Mouse (Mus musculus) T-cell, adult 2 months (primary cell): ENCODE data around the gene Gm10721.
A peak's percentile ranks its signal among the peaks of the same experiment; 100 is the strongest.
"Not testable (repeated sequence)": the region's sequence is repeated elsewhere in the genome, so short reads cannot be mapped to it uniquely, and the experiment has no call there.

ENCODE experiments used
- DNase-seq: peaks from one replicate; pipeline ENCODE4 v3.0.0; 2022; ENCODE audit warnings: low spot score

Gm10721 gene

GRCm38 (mm10) chr9:3012733-3013279, at the start of gene Gm10721:
Gm10721 (plus strand) TSS chr9:3013140.
- not testable (repeated sequence) for DNase-seq

DNA sequence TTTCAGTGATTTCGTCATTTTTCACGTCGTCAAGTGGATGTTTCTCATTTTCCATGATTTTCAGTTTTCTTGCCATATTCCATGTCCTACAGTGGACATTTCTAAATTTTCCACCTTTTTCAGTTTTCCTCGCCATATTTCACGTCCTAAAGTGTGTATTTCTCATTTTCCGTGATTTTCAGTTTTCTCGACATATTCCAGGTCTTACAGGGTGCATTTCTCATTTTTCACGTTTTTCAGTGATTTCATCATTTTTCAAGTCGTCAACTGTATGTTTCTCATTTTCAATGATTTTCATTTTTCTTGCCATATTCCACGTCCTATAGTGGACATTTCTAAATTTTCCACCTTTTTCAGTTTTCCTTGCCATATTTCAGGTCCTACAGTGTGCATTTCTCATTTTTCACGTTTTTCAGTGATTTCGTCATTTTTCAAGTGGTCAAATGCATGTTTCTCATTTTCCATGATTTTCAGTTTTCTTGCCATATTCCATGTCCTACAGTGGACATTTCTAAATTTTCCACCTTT, 12.4 kb upstream of the Gm10721 start, which contains the start of gene Gm10722:
Gene Gm10722, plus strand, starts transcription at position 478 of the 528 bp plus-strand sequence.
- DNase-seq: peak; percentile 39

DNA sequence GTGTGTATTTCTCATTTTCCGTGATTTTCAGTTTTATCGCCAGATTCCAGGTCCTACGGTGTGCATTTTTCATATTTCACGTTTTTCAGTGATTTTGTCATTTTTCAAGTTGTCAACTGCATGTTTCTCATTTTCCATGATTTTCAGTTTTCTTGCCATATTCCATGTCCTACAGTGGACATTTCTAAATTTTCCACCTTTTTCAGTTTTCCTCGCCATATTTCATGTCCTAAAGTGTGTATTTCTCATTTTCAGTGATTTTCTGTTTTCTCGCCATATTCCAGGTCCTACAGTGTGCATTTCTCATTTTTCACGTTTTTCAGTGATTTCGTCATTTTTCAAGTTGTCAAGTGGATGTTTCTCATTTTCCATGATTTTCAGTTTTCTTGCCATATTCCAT, 11.9 kb upstream of the Gm10721 start:
- peak; percentile 37 for DNase-seq

DNA sequence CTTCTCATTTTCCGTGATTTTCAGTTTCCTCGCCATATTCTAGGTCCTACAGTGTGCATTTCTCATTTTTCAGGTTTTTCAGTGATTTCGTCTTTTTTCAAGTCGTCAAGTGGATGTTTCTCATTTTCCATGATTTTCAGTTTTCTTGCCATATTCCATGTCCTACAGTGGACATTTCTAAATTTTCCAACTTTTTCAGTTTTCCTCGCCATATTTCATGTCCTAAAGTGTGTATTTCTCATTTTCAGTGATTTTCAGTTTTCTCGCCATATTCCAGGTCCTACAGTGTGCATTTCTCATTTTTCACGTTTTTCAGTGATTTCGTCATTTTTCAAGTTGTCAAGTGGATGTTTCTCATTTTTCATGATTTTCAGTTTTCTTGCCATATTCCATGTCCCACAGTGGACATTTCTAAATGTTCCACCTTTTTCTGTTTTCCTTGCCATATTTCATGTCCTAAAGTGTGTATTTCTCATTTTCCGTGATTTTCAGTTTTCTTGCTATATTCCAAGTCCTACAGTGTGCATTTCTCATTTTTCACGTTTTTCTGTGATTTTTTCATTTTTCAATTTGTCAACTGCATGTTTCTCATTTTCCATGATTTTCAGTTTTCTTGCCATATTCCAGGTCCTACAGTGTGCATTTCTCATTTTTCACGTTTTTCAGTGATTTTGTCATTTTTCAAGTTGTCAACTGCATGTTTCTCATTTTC, 10.8 kb upstream of the Gm10721 start:
- peak; percentile 96 for DNase-seq

DNA sequence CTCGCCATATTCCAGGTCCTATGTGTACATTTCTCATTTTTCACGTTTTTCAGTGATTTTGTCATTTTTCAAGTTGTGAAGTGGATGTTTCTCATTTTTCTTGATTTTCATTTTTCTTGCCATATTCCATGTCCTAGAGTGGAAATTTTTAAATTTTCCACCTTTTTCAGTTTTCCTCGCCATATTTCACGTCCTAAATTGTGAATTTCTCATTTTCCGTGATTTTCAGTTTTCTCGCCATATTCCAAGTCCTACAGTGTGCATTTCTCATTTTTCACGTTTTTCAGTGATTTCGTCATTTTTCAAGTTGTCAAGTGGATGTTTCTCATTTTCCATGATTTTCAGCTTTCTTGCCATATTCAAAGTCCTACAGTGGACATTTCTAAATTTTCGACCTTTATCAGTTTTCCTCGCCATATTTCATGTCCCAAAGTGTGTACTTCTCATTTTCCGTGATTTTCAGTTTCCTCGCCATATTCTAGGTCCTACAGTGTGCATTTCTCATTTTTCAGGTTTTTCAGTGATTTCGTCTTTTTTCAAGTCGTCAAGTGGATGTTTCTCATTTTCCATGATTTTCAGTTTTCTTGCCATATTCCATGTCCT, 10.0 kb upstream of the Gm10721 start, which contains the start of gene Gm11168:
Gene Gm11168, plus strand, starts transcription at position 553 of the 603 bp plus-strand sequence.
- not testable (repeated sequence) for DNase-seq

DNA sequence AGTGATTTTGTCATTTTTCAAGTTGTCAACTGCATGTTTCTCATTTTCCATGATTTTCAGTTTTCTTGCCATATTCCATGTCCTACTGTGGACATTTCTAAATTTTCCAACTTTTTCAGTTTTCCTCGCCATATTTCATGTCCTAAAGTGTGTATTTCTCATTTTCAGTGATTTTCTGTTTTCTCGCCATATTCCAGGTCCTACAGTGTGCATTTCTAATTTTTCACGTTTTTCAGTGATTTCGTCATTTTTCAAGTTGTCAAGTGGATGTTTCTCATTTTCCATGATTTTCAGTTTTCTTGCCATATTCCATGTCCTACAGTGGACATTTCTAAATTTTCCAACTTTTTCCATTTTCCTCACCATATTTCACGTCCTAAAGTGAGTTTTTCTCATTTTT, 6.8 kb upstream of the Gm10721 start:
- not testable (repeated sequence) for DNase-seq

- peak; percentile 94 for DNase-seq
These were observed 6.3 kb upstream of the Gm10721 start for GRCm38 (mm10) chr9:3006636-3007035.

DNA sequence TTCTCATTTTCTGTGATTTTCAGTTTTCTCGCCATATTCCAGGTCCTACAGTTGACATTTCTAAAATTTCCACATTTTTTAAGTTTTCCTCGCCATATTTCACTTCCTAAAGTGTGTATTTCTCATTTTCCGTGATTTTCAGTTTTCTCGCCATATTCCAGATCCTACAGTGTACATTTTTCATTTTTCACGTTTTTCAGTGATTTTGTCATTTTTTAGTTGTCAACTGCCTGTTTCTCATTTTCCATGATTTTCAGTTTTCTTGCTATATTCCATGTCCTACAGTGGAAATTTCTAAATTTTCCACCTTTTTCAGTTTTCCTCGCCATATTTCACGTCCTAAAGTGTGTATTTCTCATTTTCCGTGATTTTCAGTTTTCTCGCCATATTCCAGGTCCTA, 5.7 kb upstream of the Gm10721 start:
- not testable (repeated sequence) for DNase-seq

GRCm38 (mm10) chr9:3009331-3009730, 3.6 kb upstream of the Gm10721 start:
- DNase-seq: not testable (repeated sequence)

DNA sequence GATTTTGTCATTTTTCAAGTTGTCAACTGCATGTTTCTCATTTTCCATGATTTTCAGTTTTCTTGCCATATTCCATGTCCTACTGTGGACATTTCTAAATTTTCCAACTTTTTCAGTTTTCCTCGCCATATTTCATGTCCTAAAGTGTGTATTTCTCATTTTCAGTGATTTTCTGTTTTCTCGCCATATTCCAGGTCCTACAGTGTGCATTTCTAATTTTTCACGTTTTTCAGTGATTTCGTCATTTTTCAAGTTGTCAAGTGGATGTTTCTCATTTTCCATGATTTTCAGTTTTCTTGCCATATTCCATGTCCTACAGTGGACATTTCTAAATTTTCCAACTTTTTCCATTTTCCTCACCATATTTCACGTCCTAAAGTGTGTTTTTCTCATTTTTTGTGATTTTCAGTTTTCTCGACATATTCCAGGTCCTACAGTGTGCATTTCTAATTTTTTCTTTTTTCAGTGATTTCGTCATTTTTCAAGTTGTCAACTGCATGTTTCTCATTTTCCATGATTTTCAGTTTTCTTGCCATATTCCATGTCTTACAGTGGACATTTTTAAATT, 802 bp upstream of the Gm10721 start:
- DNase-seq: not testable (repeated sequence)

DNA sequence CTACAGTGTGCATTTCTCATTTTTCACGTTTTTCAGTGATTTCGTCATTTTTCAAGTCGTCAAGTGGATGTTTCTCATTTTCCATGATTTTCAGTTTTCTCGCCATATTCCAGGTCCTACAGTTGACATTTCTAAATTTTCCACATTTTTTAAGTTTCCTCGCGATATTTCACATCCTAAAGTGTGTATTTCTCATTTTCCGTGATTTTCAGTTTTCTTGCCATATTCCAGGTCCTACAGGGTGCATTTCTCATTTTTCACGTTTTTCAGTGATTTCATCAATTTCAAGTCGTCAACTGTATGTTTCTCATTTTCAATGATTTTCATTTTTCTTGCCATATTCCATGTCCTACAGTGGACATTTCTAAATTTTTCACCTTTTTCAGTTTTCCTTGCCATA, 2.4 kb downstream of the Gm10721 start, which contains the start of gene Gm10720:
Gene Gm10720, plus strand, starts transcription at position 301 of the 400 bp plus-strand sequence.
- not testable (repeated sequence) for DNase-seq

DNA sequence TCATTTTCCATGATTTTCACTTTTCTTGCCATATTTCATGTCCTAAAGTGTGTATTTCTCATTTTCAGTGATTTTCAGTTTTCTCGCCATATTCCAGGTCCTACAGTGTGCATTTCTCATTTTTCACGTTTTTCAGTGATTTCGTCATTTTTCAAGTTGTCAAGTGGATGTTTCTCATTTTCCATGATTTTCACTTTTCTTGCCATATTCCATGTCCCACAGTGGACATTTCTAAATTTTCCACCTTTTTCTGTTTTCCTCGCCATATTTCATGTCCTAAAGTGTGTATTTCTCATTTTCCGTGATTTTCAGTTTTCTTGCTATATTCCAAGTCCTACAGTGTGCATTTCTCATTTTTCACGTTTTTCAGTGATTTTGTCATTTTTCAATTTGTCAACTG, 3.0 kb downstream of the Gm10721 start:
- DNase-seq: peak; percentile 1

- not testable (repeated sequence) for DNase-seq
These were observed 4.2 kb downstream of the Gm10721 start, which contains the start of gene Gm10719 for GRCm38 (mm10) chr9:3017108-3017507. Gm10719 (plus strand) TSS chr9:3017408.

DNA sequence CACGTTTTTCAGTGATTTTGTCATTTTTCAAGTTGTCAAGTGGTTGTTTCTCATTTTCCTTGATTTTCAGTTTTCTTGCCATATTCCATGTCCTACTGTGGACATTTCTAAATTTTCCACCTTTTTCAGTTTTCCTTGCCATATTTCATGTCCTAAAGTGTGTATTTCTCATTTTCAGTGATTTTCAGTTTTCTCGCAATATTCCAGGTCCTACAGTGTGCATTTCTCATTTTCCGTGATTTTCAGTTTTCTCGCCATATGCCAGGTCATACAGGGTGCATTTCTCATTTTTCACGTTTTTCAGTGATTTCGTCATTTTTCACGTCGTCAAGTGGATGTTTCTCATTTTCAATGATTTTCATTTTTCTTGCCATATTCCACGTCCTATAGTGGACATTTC, 6.0 kb downstream of the Gm10721 start:
- peak; percentile 74 for DNase-seq

DNA sequence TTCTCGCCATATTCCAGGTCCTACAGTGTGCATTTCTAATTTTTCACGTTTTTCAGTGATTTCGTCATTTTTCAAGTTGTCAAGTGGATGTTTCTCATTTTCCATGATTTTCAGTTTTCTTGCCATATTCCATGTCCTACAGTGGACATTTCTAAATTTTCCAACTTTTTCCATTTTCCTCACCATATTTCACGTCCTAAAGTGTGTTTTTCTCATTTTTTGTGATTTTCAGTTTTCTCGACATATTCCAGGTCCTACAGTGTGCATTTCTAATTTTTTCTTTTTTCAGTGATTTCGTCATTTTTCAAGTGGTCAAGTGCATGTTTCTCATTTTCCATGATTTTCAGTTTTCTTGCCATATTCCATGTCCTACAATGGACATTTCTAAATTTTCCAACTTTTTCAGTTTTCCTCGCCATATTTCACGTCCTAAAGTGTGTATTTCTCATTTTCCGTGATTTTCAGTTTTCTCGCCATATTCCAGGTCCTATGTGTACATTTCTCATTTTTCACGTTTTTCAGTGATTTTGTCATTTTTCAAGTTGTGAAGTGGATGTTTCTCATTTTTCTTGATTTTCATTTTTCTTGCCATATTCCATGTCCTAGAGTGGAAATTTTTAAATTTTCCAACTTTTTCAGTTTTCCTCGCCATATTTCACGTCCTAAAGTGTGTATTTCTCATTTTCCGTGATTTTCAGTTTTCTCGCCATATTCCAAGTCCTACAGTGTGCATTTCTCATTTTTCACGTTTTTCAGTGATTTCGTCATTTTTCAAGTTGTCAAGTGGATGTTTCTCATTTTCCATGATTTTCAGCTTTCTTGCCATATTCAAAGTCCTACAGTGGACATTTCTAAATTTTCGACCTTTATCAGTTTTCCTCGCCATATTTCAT, 7.1 kb downstream of the Gm10721 start:
- DNase-seq: peak; percentile 61

- DNase-seq: peak; percentile 77
These were observed 9.5 kb downstream of the Gm10721 start for GRCm38 (mm10) chr9:3022316-3023008.

GRCm38 (mm10) chr9:3023312-3023984, 10.5 kb downstream of the Gm10721 start, which contains the start of gene Gm10718:
Gm10718 (plus strand) TSS chr9:3023547.
- peak; percentile 63 for DNase-seq

- peak; percentile 97 for DNase-seq
These were observed 11.2 kb downstream of the Gm10721 start for GRCm38 (mm10) chr9:3023985-3024648.

GRCm38 (mm10) chr9:3024912-3025467, 12.1 kb downstream of the Gm10721 start, which contains the start of gene Gm10717:
Gm10717 (plus strand) TSS chr9:3025417.
- DNase-seq: peak; percentile 54
